Mouse (Mus musculus): ENCODE measurements around the gene Tob1.

DNA sequence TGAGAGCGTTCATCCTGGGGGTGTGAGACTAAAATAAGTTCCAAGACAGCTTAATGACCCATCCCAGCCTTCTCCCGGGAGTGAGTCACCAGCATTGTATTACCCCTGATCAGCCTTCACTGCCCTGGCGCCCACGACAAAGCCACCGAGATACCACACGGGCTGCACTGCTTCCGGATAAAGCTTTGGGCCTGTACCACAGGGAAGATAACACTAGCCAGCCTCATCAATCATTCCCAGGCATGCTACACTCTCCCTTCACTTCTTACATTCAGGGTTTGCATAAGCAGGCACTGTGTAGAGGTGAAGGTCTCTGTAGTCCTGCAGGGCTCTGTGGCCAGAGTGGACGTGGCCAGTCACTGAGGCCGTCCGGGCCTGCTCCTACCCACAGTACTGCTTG lies 21.7 kb upstream of the Tob1 start:
- no peak for TF ChIP-seq POLR2A (IDR thresholded peaks at IDR 0.05; ENCODE audit: low read depth, low read length)
- no peak for TF ChIP-seq CTCF (IDR thresholded peaks at IDR 0.05; ENCODE audit: extremely low read depth, insufficient read length, insufficient replicate concordance, low read depth, low read length)
